Mouse (Mus musculus): Measurements from ENCODE around the gene Hils1.

Gene Hils1

DNA sequence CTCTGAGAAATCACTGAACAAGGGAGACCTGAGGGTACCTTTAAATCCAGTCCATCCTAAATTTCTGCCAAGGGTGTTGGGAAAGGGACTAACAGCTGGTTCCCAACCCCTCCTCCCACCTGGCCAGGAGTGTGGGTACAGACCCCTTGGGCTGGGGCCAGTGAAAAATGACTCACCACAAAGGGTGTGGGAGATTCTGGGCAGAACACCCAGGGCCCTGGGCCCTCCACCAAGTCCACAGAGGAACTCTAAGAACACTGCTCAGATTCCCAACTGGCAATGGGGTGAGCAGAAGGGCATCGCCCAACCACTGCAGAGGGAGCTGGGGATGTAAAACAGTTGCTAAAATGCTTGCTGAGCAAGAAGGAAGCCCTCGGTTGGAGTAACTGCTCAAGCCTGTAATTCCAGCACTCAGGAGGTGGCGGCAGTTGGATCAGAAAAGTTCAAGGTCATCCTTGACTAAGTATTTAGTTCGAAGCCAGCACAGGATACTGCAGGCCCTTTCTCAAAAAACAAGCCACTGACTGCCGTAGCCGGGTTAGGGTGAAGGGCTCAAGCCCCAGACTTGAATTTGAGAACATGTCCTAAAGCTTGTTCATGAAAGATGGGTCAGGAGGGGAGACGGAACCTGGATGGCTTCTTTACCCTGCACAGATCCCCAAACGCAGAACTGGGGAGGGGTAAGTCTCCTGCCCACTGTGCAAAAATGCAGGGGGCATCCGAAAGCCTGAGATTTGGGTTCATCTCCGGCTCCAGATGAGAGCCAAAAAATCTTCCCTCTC lies 21.6 kb downstream of the Hils1 start:
- DNase-seq (ENCODE audit: low spot score): peak; percentile 70

DNA sequence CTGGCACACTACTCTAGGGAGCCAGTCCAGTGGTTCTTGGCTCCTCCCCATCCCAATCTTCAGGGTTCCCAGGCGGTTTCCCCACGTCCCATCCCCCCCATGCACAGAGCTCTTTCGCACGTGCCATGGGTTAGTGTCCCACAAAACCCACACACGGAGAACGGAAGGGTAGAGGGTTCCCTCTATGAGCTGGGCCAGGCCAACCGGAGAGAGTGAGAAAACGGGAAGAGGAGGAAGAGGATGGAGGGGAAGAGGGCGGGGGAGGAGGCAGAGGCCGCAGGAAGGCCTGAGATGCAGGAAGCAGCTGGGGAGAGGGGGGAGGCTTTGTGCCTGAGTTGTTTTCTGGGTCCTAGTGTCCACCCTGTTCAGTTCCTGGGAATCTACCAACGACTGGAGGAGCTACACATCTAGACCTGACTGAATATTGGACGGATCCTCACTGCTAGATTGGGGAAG lies 22.2 kb downstream of the Hils1 start:
- peak; percentile 84 for DNase-seq (ENCODE audit: low spot score)

DNA sequence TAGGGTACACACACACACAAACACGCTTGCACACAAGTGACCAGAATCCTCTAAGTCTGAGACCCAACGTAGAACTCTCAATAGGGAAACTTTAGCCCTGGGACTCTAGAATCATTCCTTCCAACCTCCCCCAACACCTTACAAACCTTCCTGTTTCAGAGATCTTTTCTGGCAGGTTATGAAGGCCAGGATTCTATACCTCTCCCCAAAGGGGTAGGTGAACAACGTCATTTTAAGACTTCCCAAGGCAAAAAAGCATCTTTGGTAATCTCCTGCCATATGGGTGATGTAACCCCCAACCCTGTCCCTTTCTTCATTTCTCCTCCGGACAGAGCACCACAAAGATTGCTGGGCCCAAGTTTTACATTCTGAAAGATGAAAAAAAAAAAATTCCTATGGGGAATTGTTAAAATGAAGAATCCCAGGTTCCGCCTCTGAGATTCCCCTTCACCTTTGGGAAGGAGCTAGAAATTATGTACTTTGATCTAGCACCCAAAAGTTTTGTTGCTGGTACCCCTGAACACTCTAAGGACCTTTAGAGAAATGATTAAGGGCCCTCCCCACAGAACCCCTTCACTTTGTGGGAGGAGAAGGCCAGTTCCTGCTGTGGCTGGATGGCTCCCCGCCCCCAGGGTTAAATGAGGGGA lies 22.8 kb downstream of the Hils1 start:
- no peak for DNase-seq (ENCODE audit: low spot score)

DNA sequence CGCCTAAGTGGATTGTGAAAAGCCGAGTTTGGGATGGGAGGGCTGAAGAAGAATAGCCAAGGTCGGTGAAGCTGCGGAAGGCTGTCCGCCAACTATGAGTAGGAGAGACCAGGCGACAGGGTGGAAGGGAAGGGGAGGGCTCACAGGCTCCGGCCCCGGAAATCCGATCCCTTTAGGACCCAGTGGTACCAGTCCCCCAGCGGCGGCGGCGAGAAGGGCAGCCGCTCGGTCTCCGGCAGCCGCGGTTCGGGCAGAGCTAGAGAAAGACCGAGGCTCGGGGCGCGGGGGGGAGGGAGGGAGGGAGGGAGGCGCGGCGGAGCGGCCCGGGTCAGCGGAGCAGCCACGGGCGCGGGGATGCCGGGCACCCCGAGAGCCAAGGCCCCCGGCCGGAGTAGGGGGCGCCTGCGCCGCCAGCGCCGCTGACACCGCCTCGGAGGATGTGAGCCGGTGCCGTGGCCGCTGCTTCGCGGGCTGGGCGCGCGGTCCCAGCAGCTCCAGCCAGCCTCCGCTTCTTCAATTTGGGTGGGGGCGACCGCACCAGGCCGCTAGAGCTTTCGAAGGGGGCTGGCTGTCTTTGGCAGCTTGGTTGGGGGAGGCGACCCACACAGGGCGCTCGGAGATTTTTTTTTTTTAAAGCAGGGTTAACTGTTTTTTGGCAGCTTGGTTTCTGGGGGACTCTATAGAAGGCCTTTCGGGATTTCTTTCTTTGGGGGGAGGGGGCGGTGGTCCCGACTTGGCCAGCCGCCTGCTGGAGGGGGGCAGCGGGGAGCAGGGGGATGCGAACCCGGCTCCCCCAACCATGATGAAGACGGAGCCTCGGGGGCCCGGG lies 23.6 kb downstream of the Hils1 start, which contains the start of gene Ppp1r9b:
Ppp1r9b (plus strand) TSS at position 287 of the 829 bp plus-strand sequence.
- DNase-seq (ENCODE audit: low spot score): peak; percentile 94

DNA sequence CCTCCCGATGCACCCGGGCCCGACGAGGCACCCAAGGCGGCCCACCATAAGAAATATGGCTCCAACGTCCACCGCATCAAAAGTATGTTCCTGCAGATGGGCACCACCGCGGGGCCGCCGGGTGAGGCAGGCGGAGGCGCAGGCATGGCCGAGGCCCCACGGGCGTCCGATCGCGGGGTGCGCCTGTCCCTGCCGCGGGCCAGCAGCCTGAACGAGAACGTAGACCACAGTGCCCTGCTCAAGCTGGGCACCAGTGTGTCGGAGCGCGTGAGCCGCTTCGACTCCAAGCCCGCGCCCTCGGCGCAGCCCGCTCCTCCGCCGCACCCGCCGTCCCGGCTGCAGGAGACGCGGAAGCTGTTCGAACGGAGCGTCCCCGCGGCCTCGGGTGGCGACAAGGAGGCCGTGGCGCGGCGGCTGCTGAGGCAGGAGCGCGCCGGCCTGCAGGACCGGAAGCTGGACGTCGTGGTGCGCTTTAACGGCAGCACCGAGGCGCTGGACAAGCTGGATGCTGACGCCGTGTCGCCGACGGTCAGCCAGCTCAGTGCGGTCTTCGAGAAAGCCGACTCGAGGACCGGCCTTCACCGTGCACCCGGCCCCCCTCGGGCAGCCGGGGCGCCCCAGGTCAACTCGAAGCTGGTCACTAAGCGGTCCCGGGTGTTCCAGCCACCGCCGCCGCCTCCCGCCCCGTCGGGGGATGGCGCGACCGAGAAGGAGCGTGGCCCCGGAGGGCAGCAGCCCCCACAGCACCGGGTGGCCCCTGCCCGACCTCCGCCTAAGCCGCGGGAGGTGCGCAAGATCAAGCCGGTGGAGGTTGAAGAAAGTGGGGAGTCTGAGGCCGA lies 24.5 kb downstream of the Hils1 start:
- peak; percentile 45 for DNase-seq (ENCODE audit: low spot score)

DNA sequence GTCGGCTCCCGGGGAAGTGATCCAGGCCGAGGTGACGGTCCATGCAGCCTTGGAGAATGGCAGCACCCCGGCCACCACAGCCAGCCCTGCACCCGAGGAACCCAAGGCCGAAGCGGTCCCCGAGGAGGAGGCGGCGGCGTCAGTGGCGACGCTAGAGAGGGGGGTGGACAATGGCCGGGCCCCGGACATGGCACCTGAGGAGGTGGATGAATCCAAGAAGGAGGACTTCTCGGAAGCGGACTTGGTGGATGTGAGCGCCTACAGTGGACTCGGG lies 25.0 kb downstream of the Hils1 start:
- no peak for DNase-seq (ENCODE audit: low spot score)

DNA sequence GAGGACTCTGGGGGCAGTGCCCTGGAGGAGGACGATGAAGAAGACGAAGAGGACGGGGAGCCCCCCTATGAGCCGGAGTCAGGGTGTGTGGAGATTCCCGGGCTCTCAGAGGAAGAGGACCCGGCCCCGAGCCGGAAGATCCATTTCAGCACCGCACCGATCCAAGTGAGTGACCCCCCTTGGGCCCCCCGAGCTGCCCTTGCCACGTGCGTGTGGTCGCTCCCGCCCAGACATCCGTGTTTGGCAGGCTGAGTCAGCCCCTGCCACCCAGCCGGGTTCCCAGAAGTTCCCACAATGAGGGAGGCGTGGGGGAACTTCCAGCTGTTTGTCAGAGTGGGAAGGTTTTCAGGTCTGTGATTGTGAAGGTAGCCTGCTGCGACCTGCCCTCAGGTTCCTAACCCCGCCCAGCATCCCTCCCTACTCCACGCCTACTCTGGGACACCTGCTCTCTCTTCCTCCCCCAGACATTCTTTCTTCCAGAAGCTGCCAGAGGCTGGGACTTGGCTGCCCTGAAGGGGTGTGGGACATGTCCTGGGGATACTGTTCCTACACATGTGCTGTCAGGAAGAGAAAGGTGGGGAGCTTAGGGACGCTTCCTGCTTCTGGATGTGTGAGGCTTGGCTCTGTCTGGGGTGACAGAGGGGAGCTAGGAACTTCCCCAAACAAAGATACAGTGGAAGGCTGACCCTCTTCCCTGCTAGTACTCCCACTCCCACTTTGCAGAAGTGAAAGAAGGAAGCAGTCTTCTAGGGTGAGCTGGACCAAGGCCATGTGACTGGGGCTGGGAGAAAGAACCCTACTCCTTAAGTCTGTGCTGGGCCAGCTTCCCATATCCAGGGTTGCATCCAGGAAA lies 25.6 kb downstream of the Hils1 start:
- DNase-seq (ENCODE audit: low spot score): peak; percentile 76

DNA sequence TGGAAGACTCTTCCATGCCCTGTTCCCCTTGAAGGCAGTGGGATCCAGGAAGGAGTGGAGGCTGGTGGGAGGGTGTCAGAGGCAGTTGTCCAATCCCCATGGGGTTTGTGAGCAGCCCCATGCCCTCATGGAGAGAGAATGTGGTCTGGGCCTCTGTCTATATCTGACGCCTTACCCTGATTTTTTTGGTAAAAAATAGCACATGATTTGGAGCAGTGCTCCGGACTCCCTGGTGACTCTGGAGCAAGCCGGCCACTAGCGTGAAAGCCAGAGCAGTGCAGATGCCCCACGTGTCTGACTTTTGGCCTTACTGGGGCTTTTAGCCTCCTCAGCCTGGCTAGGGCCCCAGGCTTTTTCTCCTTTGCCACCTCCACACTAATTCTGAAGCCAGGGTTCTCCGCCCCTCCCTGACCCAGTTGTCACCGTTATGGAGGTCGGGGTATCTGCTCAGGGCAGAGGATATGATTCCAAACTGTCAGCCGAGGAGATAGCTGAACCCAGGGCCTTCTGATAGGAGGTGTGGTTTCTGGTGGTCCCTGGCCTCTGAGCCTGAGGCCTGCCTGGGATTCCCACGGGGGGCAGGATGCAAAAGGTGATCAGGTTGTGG lies 26.9 kb downstream of the Hils1 start:
- DNase-seq (ENCODE audit: low spot score): no peak

DNA sequence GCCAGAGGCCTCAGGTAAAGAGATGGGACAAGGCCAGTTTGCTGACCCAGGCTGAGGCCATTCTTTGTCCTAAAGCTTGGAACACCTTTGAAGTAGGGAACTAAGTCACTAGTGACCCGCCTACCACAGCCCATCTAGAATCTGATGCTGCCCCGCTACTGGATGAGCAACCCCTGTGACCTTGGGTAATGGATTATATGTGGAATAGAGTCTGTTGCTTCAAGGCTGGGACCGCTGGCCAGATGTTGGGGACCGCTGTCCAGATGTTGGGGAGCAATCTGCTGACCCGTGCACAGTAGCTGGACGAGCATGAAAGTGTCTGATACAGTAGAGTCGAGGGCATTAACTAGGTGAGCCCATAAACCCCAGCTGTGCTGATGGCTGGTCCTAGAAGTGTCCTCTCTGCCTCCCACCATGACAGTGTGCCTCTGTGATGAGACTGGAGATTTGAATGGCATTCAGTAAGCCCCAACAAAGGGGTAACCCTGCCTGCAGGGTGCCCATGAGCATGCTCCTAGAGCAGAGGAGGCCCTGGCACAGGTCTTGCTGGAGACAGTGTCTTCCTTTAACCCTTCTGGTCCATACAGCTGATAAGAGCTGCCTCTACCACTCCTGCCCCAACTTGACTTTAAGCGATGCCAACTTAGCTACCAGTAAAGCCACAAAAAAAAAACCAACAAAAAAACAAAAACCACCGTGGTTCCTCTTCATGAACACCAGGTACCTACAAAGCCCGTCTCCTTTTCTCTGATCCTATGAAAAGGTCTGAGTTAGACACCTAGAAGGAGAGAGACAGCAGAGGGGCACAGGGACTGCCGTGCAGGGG lies 27.8 kb downstream of the Hils1 start:
- no peak for DNase-seq (ENCODE audit: low spot score)

DNA sequence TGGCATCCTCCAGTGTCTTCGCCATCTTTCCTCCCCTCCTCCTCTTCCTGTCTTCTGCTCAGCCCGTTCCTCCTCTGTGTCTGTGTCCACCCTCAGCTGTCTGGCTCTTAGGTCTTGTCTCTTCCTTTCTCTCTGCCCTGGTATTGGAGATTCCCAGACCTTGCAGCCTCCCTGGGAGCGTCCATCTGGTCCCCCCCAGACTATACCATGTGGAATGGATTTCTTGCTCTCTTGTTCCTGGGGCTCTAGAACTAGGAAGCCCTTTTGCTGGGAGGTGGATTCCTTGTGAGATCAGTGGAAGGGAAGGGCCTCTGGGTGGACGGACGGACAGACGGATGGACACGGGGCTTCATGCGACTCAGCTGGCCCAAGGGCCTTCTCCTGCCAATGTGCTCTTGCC lies 28.7 kb downstream of the Hils1 start:
- no peak for DNase-seq (ENCODE audit: low spot score)

DNA sequence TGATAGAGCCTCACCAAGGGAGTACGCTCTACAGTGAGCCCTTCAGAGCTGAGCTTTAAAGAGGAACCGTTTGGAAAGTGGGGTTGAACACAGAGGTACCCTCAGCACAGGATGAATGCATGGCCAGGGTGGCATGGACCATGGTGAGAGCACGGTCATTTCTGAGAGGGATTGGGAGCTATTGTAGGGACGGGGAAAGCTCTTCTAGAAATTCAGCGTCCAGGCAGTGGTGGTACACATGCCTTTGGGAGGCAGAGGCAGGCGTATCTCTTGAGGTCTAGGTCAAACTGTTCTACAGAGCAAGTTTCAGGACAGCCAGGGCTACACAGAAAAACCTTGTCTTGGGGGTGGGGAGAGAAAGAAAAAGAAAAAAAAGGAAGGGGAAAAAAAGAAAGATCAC lies 29.6 kb downstream of the Hils1 start:
- no peak for DNase-seq (ENCODE audit: low spot score)

DNA sequence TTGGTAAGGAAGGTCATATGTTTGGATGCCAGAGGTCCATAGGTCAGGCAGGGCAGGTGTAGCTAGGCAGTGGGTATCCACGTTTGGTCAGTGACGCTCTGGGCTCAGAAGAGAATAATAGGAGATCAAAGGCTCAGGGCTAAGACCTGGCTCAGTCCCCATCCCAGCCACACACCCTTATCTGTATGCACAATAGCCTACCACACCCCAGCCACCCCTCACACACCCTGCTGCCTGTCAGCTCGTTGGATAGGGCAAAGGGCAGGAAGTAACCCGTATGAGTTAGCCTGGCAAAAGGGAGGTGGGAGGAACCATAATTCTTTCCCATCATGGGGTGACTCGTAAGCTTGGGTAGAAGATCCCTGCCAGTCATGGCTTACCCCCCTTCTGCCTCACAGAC lies 30.2 kb downstream of the Hils1 start:
- DNase-seq (ENCODE audit: low spot score): no peak

DNA sequence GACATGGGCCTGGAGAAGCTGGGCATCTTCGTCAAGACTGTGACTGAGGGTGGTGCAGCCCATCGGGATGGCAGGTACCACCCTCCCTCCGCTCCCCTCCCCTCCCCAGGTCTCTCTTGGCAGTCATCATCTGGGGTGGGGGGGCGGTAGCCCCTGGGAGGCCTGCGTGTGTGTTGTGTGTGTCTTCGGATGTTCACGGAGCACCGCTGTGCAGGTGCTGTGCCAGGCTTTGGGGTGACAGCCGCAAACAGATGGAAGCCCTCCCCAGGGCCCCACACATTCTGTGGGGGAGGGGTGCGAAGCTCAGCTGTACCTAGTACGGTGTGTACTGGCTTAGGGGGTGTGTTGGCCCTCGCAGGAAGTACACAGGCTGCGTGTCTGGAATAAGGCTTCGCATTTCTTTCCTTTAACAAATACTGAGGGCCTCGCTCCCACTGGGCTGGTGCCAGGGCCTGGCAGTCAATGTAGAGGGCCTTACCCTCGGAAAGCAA lies 30.7 kb downstream of the Hils1 start:
- DNase-seq (ENCODE audit: low spot score): peak; percentile 46

DNA sequence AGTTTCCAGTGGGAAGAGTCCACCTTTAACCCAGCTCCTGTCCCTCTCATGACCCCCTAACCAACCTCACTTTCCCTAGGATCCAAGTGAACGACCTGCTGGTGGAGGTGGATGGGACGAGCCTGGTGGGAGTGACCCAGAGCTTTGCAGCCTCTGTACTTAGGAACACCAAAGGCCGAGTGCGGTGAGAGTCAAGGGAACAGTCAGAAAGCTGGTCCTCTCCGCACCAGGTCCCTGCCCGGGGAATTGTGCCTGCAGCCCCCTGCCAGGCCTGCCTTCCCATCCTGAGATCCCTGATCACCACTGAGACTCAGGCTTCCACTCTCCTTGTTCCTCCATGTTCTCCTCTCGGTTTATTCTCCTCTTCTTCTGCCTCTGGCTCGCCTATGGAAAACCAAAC lies 32.7 kb downstream of the Hils1 start:
- DNase-seq (ENCODE audit: low spot score): no peak

DNA sequence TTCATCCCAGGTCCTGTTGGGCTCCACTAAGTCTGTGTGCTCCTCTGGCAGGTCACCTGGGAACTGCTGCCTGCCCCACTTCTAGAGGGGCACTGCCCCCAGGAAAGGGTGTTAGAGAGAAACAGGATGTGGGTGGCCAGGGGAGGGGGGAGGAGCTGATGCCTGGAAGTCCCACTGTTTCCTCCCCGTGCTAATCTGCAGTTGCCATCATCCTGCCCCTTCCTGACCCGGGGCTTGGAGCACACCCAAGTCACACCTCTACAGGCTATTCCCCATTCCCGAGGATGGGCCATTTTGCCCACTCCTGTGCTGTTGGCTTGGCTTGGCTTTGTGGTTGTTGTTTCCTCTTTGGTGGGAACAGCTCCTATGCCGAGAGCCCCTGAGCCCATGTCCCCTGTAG lies 33.2 kb downstream of the Hils1 start:
- DNase-seq (ENCODE audit: low spot score): peak; percentile 63

DNA sequence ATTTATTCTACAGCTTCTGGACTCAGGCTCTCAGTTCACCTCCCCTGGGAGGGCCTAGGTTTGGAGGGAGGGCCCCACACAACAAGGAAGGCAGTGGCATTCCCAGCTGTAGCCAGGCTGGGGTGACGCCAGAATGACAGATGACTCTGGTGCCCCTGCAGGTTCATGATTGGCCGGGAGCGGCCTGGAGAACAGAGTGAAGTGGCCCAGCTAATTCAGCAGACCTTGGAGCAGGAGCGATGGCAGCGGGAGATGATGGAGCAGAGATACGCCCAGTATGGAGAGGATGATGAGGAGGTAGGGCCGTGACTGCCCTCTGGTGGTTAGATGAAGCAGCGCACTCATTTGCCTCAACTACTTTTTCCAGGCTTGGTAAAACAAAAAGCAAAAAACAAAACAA lies 33.7 kb downstream of the Hils1 start:
- DNase-seq (ENCODE audit: low spot score): peak; percentile 68

DNA sequence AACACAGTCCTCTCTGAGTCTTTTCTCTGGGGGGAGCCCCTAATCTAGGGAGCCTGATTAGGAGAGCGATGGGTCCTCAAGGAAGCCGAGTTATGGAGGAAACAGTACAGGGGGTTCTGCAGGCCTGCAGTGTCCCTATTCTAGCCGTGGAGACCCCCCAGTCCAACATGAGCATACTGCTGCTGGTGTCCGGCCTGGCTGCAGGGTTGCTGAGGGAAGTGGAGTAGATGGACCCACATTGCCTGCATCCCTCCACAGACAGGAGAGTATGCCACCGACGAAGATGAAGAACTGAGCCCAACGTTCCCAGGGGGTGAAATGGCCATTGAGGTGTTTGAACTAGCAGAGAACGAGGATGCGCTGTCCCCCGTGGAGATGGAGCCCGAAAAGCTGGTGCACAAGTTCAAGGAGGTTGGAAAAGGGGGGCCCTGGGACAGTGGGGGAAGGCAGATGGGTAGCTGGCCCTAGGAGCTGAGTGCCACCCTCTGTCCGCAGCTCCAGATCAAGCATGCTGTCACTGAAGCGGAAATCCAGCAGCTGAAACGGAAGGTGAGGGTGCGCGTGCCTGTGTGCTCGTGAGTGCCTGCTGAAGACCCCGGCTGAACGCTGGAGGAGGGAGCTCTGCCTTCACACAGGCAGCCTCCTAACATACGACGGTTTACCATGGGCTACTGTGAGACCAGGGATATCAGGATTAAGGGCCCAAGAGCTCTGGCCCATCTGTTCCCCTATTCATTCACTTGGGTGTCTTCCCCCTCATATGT lies 34.4 kb downstream of the Hils1 start:
- no peak for DNase-seq (ENCODE audit: low spot score)

DNA sequence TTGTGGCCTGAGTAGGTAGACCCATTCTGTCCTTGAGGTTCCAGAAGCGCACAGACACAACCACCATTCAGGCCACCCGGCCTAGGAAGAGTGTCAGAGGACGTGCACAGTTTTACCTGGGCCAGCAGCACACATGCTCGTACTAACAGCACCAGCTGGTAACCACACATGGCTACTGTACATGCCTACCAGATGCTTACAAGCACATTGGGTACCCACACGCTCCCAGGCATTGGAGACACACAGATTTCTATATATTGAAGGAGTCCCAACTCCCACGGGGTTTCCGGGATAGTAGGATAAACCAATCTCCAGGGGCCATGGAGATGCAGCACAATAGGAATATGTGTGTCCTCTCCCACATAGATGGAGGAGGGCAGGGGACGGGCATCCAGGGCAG lies 35.3 kb downstream of the Hils1 start:
- no peak for DNase-seq (ENCODE audit: low spot score)

All from urinary bladder, postnatal 14 days (tissue).